Mouse (Mus musculus) CH12.LX (cell line): Measurements from ENCODE around the gene Zfp607b. TPM values are rescaled to one million over a fixed set of nuclear protein-coding genes. Genes with fewer than 3 reads are reported as not detected.

Source experiments
- DNase-seq: peaks from one replicate; pipeline ENCODE4 v3.0.0-alpha.2; 2013; ENCODE audit errors: extremely low read depth
- H3K27ac ChIP-seq: 2 replicates; pipeline ENCODE4 v1.5.1; 2012; ENCODE audit warnings: low read depth, mild to moderate bottlenecking, control low read depth, moderate library complexity; ENCODE audit not compliant: insufficient read depth
- H3K27me3 ChIP-seq: replicated peaks from 2 replicates; pipeline ENCODE3; 2012; ENCODE audit warnings: inconsistent platforms
- H3K36me3 ChIP-seq, 2 experiments: replicated peaks in 1 of 2; 2 replicates each; pipeline versions ENCODE3 to v1.6.1; 2012; ENCODE audit warnings: inconsistent platforms in 1 of 2, low read length in 1 of 2, mild to moderate bottlenecking in 1 of 2, mixed read lengths in 1 of 2, moderate library complexity in 1 of 2; ENCODE audit not compliant: control insufficient read depth in 1 of 2, insufficient read depth in 1 of 2
- H3K4me1 ChIP-seq, 2 experiments: 2 replicates each; pipeline ENCODE4 v1.6.1; 2012; ENCODE audit warnings: inconsistent platforms in 1 of 2, moderate library complexity in 1 of 2; ENCODE audit not compliant: insufficient read depth in 2 of 2, control insufficient read depth in 1 of 2
- H3K4me2 ChIP-seq: 2 replicates; pipeline ENCODE4 v1.6.1; 2012; ENCODE audit warnings: low read depth, mild to moderate bottlenecking, control low read depth; ENCODE audit not compliant: poor library complexity, insufficient read depth, severe bottlenecking
- H3K4me3 ChIP-seq, 3 experiments: fragments of 150-350 bp in 1 of 3; sonication (generic) in 1 of 3; replicated peaks in 1 of 3; 2 replicates each; pipeline versions ENCODE3 to v1.5.1; 2011 to 2012; ENCODE audit warnings: low read depth in 2 of 3, low read length in 2 of 3, mild to moderate bottlenecking in 2 of 3, moderate library complexity in 2 of 3, control low read depth in 1 of 3, improper control_type of control experiment in 1 of 3, inconsistent platforms in 1 of 3, mixed read lengths in 1 of 3; ENCODE audit not compliant: poor library complexity in 1 of 3
- H3K79me2 ChIP-seq: replicated peaks from 2 replicates; pipeline ENCODE4 v1.6.1; 2012; ENCODE audit warnings: mild to moderate bottlenecking, moderate library complexity; ENCODE audit not compliant: control insufficient read depth, poor library complexity, insufficient read depth, severe bottlenecking; ENCODE audit errors: extremely low read depth
- H3K9ac ChIP-seq: 2 replicates; pipeline ENCODE4 v1.6.1; 2012; ENCODE audit warnings: low read depth, mild to moderate bottlenecking, control low read depth, moderate library complexity; ENCODE audit not compliant: insufficient read depth
- H3K9me3 ChIP-seq: replicated peaks from 2 replicates; pipeline ENCODE3; 2012; ENCODE audit warnings: low read length, inconsistent platforms, mixed read lengths
- CHD1 ChIP-seq: IDR thresholded peaks from 2 replicates; pipeline ENCODE4 v1.6.1; 2012; ENCODE audit warnings: low read depth, low read length, improper control_type of control experiment, inconsistent platforms
- CHD2 ChIP-seq: IDR thresholded peaks from 2 replicates; pipeline ENCODE4 v1.6.1; 2011; ENCODE audit warnings: low read length, improper control_type of control experiment
- GABPA ChIP-seq: IDR thresholded peaks from 2 replicates; pipeline ENCODE4 v1.6.1; 2012; ENCODE audit warnings: low read depth, low read length, improper control_type of control experiment, inconsistent platforms; ENCODE audit not compliant: insufficient replicate concordance
- HCFC1 ChIP-seq: IDR thresholded peaks from 2 replicates; pipeline ENCODE4 v1.6.1; 2012; ENCODE audit warnings: low read depth, mild to moderate bottlenecking, inconsistent platforms, low read length, improper control_type of control experiment
- IRF4 ChIP-seq: IDR thresholded peaks from 2 replicates; pipeline ENCODE4 v1.6.1; 2014; ENCODE audit warnings: low read depth, mild to moderate bottlenecking, inconsistent platforms, low read length, improper control_type of control experiment
- JUN ChIP-seq: IDR thresholded peaks from 2 replicates; pipeline ENCODE4 v1.6.1; 2011; ENCODE audit warnings: low read depth, mild to moderate bottlenecking, low read length, improper control_type of control experiment, moderate library complexity; ENCODE audit not compliant: insufficient read depth
- JUND ChIP-seq: conservative IDR thresholded peaks from 2 replicates; pipeline ENCODE4 v1.6.1; 2011; ENCODE audit warnings: low read depth, low read length, improper control_type of control experiment
- KAT2A ChIP-seq: IDR thresholded peaks from 2 replicates; pipeline ENCODE4 v1.6.1; 2012; ENCODE audit warnings: low read length, improper control_type of control experiment, inconsistent platforms; ENCODE audit not compliant: insufficient replicate concordance
- MAX ChIP-seq: IDR thresholded peaks from 2 replicates; pipeline ENCODE4 v1.6.1; 2011; ENCODE audit warnings: low read length, improper control_type of control experiment
- MAZ ChIP-seq: IDR thresholded peaks from 2 replicates; pipeline ENCODE4 v1.6.1; 2012; ENCODE audit warnings: low read depth, mild to moderate bottlenecking, inconsistent platforms, low read length, improper control_type of control experiment, moderate library complexity
- MYC ChIP-seq: IDR thresholded peaks from 2 replicates; pipeline ENCODE4 v1.6.1; 2011; ENCODE audit warnings: low read depth, mild to moderate bottlenecking, improper control_type of control experiment, low read length
- NELFE ChIP-seq: IDR thresholded peaks from 2 replicates; pipeline ENCODE4 v1.6.1; 2011; ENCODE audit warnings: low read depth, low read length, improper control_type of control experiment
- NRF1 ChIP-seq: IDR thresholded peaks from 2 replicates; pipeline ENCODE4 v1.6.1; 2014; ENCODE audit warnings: low read depth, mild to moderate bottlenecking, inconsistent platforms, low read length, improper control_type of control experiment, moderate library complexity
- POLR2A ChIP-seq: IDR thresholded peaks from 2 replicates; pipeline ENCODE4 v1.6.1; 2011; ENCODE audit warnings: low read depth, mild to moderate bottlenecking, improper control_type of control experiment, low read length
- RAD21 ChIP-seq: IDR thresholded peaks from 2 replicates; pipeline ENCODE4 v1.6.1; 2011; ENCODE audit warnings: low read depth, mild to moderate bottlenecking, low read length, improper control_type of control experiment, moderate library complexity
- RCOR1 ChIP-seq: conservative IDR thresholded peaks from 2 replicates; pipeline ENCODE4 v1.6.1; 2012; ENCODE audit warnings: low read depth, mild to moderate bottlenecking, inconsistent platforms, low read length, improper control_type of control experiment
- SMC3 ChIP-seq: IDR thresholded peaks from 2 replicates; pipeline ENCODE4 v1.6.1; 2011; ENCODE audit warnings: low read depth, low read length, improper control_type of control experiment
- USF1 ChIP-seq: IDR thresholded peaks from 2 replicates; pipeline ENCODE4 v1.6.1; 2014; ENCODE audit warnings: low read depth, mild to moderate bottlenecking, inconsistent platforms, low read length, improper control_type of control experiment
- USF2 ChIP-seq: conservative IDR thresholded peaks from 2 replicates; pipeline ENCODE4 v1.6.1; 2011; ENCODE audit warnings: low read depth, low read length, improper control_type of control experiment
- ZKSCAN1 ChIP-seq: IDR thresholded peaks from 2 replicates; pipeline ENCODE4 v1.6.1; 2012; ENCODE audit warnings: low read depth, inconsistent platforms, low read length, improper control_type of control experiment, borderline replicate concordance
- ZMIZ1 ChIP-seq: IDR thresholded peaks from 2 replicates; pipeline ENCODE4 v1.6.1; 2012; ENCODE audit warnings: low read depth, mild to moderate bottlenecking, inconsistent platforms, low read length, improper control_type of control experiment
- dilution Hi-C: fragments of 300-500 bp; cut with MboI; formaldehyde crosslinking; loops from 2 replicates; pipeline ENCODE4 v1.14.3; 2020; ENCODE audit warnings: low sequenced_read_pairs; ENCODE audit not compliant: extremely low pct_unique_long_range_greater_than_20kb, extremely low pct_ligation_motif_present
- in situ Hi-C: fragments of 300-500 bp; cut with MboI; formaldehyde crosslinking; loops from 3 replicates; pipeline ENCODE4 v1.14.3; 2019; ENCODE audit warnings: low sequenced_read_pairs, low pct_ligation_motif_present, low pct_unique_long_range_greater_than_20kb, mixed read lengths
- polyA plus RNA-seq: library from polyadenylated mRNA; unstranded; fragments of >175 nt; gene quantifications from 2 replicates; pipeline ENCODE4 v1.2.1, GENCODE M21; 2012; ENCODE audit warnings: low read depth; ENCODE audit not compliant: insufficient read length
- total RNA-seq, 2 experiments: library from RNA; depleted of rRNA; stranded (reverse); fragments of 300-350 nt in 1 of 2; fragments of >200 nt in 1 of 2; gene quantifications; 2 replicates each; pipeline ENCODE4 v1.2.3; 2012 to 2014

The Zfp607b gene
- total and polyA plus RNA-seq, 3 experiments, result 0.90 to 1.2 (median 0.93) TPM

DNA sequence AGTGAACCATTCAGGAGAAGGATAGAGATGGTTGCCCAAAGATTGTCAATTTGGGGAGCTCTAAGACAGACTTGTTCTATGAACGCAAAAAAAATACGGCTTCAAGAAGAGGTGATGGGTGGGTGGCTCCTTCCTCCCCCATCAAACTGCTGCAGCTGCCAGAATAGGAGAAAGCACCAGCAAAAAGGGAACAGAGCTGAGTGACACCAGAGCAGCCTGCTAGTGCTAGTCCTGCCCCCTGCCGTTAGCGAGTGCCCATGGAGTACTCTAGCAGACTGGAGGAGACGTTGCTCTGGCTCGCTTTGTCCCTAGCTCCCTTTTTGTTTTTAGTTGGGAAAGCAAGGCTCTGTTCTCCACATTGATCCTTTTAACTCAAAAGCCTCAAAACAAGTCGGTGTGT lies 21.3 kb downstream of the Zfp607b start:
- dilution Hi-C loops (no loop called here), in situ Hi-C loops (no loop called here)
- Histone ChIP-seq H3K4me3 (no peak overlapping the region), H3K79me2 (no peaks in the 10 kb centered on the region), H3K27ac (no peak overlapping the region), H3K36me3 (no peaks in the 10 kb centered on the region), H3K4me2 (no peak overlapping the region), H3K4me1 (no peaks in the 10 kb centered on the region), H3K9me3 (peaks cover 10% of the 10 kb centered on the region), H3K9ac (no peak overlapping the region), H3K27me3 (no peaks in the 10 kb centered on the region)
- TF ChIP-seq KAT2A (no peak), MYC (no peak), JUN (no peak), CHD2 (no peak), MAX (no peak), GABPA (no peak), USF2 (no peak), POLR2A (no peak), NELFE (no peak), NRF1 (no peak), ZKSCAN1 (no peak), JUND (no peak), HCFC1 (no peak), USF1 (no peak), RCOR1 (no peak), IRF4 (no peak), SMC3 (no peak), ZMIZ1 (no peak), CHD1 (no peak)
- no peak for DNase-seq

DNA sequence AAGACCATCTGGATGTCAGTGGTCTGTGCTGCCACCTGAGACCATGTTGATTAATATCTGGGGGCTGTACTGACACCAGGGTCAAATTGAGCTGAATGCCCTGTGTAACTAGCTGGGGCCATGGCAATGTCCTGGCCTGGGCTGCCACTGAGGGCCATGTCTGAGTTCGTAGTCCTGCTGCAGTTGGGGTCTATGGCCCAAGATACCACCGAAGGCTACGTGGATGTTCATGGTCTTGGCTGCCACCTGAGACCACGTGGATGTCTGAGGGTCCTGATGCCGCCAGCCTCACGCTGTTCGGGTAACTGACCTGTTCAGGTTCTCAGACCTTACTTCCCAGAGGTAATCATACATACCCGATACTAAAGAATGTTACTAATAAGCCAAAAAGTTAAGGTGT lies 32.8 kb downstream of the Zfp607b start:
- H3K9me3 ChIP-seq, result peaks cover 6% of the 10 kb centered on the region
- no peak overlapping the region for H3K4me3 ChIP-seq
- H3K27ac ChIP-seq, result no peak overlapping the region
- peaks cover 2% of the 10 kb centered on the region in 2 experiments; a peak in 3 of 4 replicates for H3K4me1 ChIP-seq
- H3K79me2 ChIP-seq, result no peaks in the 10 kb centered on the region
- H3K27me3 ChIP-seq, result no peaks in the 10 kb centered on the region
- dilution Hi-C loops (no loop called here), in situ Hi-C loops (no loop called here)
- TF ChIP-seq JUND (no peak), MAZ (no peak), SMC3 (no peak), RAD21 (no peak)
- no peak overlapping the region for H3K4me2 ChIP-seq
- DNase-seq, result no peak
- no peak overlapping the region for H3K9ac ChIP-seq
- H3K36me3 ChIP-seq, result no peaks in the 10 kb centered on the region
